Mouse (Mus musculus) spleen, postnatal 4 days (tissue): ENCODE measurements at regions not wholly inside any gene's neighbourhood (a gene's known extent, or its start where the extent isn't known, plus 50 kb on each side); places are given as distances from the start of the nearest gene placed in this dataset.

Source experiments
- DNase-seq, 2 experiments: peaks; one replicate each; pipeline ENCODE4 v3.0.0; 2022; ENCODE audit warnings: low spot score in 2 of 2

GRCm38 (mm10) chr15:86737945-86738344 lies 523.7 kb downstream of the Tbc1d22a start:
- no peak for DNase-seq

GRCm38 (mm10) chr15:86738356-86738755 lies 524.1 kb downstream of the Tbc1d22a start:
- DNase-seq = no peak

GRCm38 (mm10) chr15:86738776-86739175 lies 524.5 kb downstream of the Tbc1d22a start:
- no peak for DNase-seq

GRCm38 (mm10) chr15:86751436-86752136 lies 537.3 kb downstream of the Tbc1d22a start:
- no peak for DNase-seq

GRCm38 (mm10) chr15:86763581-86764375 lies 549.5 kb downstream of the Tbc1d22a start:
- no peak for DNase-seq

GRCm38 (mm10) chr15:86767623-86768022 lies 553.4 kb downstream of the Tbc1d22a start:
- no peak for DNase-seq

GRCm38 (mm10) chr15:86773041-86773440 lies 558.8 kb downstream of the Tbc1d22a start:
- DNase-seq = no peak

- no peak for DNase-seq
These were observed 563.7 kb downstream of the Tbc1d22a start for GRCm38 (mm10) chr15:86777998-86778397.

- DNase-seq = no peak
These were observed 566.9 kb downstream of the Tbc1d22a start for GRCm38 (mm10) chr15:86781160-86781559.

GRCm38 (mm10) chr15:86794716-86795115 lies 580.5 kb downstream of the Tbc1d22a start:
- no peak for DNase-seq

GRCm38 (mm10) chr15:86798474-86799178 lies 584.4 kb downstream of the Tbc1d22a start:
- DNase-seq = no peak

GRCm38 (mm10) chr15:86807296-86808080 lies 593.2 kb downstream of the Tbc1d22a start:
- DNase-seq = no peak

GRCm38 (mm10) chr15:86811821-86812220 lies 597.6 kb downstream of the Tbc1d22a start:
- DNase-seq = no peak

- no peak for DNase-seq
These were observed 600.7 kb downstream of the Tbc1d22a start for GRCm38 (mm10) chr15:86814808-86815421.

- DNase-seq = no peak
These were observed 621.7 kb downstream of the Tbc1d22a start for GRCm38 (mm10) chr15:86835996-86836395.

GRCm38 (mm10) chr15:86852161-86852870 lies 638.1 kb downstream of the Tbc1d22a start:
- no peak for DNase-seq

GRCm38 (mm10) chr15:86858356-86858906 lies 644.2 kb downstream of the Tbc1d22a start:
- DNase-seq = no peak

- no peak for DNase-seq
These were observed 661.6 kb downstream of the Tbc1d22a start for GRCm38 (mm10) chr15:86875721-86876309.

GRCm38 (mm10) chr15:86896974-86897373 lies 647.1 kb upstream of the Fam19a5 start:
- no peak for DNase-seq

GRCm38 (mm10) chr15:86899961-86900360 lies 644.1 kb upstream of the Fam19a5 start:
- DNase-seq = no peak
